Mouse (Mus musculus) midbrain, embryonic 14.5 days (tissue): ENCODE results near the gene Rnf217. TPM values are rescaled to one million over a fixed set of nuclear protein-coding genes. Genes with fewer than 3 reads are reported as not detected.

Source experiments
- ATAC-seq: fragments of 200-750 bp; cut with Nextera tagmentation; 2 replicates; pipeline ENCODE4 v1.8.0; 2017; ENCODE audit warnings: moderate number of reproducible peaks, moderate library complexity; ENCODE audit not compliant: low FRiP score, low TSS enrichment
- DNase-seq: peaks from one replicate; pipeline ENCODE4 v3.0.0-alpha.2; 2015
- H3K27ac ChIP-seq: fragments of 300-500 bp; sonication (generic); replicated peaks from 2 replicates; pipeline ENCODE4 v1.5.1; 2014; ENCODE audit warnings: mild to moderate bottlenecking, low read depth, low read length, moderate library complexity
- H3K27me3 ChIP-seq: fragments of 300-500 bp; sonication (generic); 2 replicates; pipeline ENCODE4 v1.6.1; 2014; ENCODE audit warnings: low read length, control low read depth, mixed read lengths; ENCODE audit not compliant: control insufficient read depth, insufficient read depth
- H3K36me3 ChIP-seq: fragments of 300-500 bp; sonication (generic); 2 replicates; pipeline ENCODE4 v1.6.1; 2014; ENCODE audit warnings: low read length, control low read depth; ENCODE audit not compliant: control insufficient read depth, insufficient read depth
- H3K4me1 ChIP-seq: fragments of 300-500 bp; sonication (generic); 2 replicates; pipeline ENCODE4 v1.6.1; 2014; ENCODE audit warnings: mild to moderate bottlenecking, antibody characterized with exemption, low read length, control low read depth; ENCODE audit not compliant: control insufficient read depth, insufficient read depth
- H3K4me2 ChIP-seq: fragments of 300-500 bp; sonication (generic); 2 replicates; pipeline ENCODE4 v1.6.1; 2014; ENCODE audit warnings: mild to moderate bottlenecking, low read length, moderate library complexity
- H3K4me3 ChIP-seq: fragments of 300-500 bp; sonication (generic); replicated peaks from 2 replicates; pipeline ENCODE4 v1.5.1; 2014; ENCODE audit warnings: low read depth, low read length
- H3K9ac ChIP-seq: fragments of 300-500 bp; sonication (generic); replicated peaks from 2 replicates; pipeline ENCODE4 v1.6.1; 2014; ENCODE audit warnings: mild to moderate bottlenecking, low read length, moderate library complexity
- H3K9me3 ChIP-seq: fragments of 300-500 bp; sonication (generic); 2 replicates; pipeline ENCODE4 v1.6.1; 2016; ENCODE audit warnings: low read length, control low read depth, mixed read lengths; ENCODE audit not compliant: control insufficient read depth
- WGBS: fragments of 180-500 bp; shearing (Covaris S2); extraction: QIAGEN DNeasy Blood & Tissue Kit; methylation state at CpG from one replicate; pipeline ENCODE4 v1.1.7; 2014; 5-methylcytosine and 5-hydroxymethylcytosine counted together
- polyA plus RNA-seq: library from polyadenylated mRNA; unstranded; fragments of >200 nt; fragmentation: Nextera tagmentation; extraction: Ambion mirVana; gene quantifications from 2 replicates; pipeline ENCODE4 v1.2.1, GENCODE M21; 2014

The Rnf217 gene
- polyA plus RNA-seq, 1 experiment from 2014 or later = 2.9 TPM

DNA sequence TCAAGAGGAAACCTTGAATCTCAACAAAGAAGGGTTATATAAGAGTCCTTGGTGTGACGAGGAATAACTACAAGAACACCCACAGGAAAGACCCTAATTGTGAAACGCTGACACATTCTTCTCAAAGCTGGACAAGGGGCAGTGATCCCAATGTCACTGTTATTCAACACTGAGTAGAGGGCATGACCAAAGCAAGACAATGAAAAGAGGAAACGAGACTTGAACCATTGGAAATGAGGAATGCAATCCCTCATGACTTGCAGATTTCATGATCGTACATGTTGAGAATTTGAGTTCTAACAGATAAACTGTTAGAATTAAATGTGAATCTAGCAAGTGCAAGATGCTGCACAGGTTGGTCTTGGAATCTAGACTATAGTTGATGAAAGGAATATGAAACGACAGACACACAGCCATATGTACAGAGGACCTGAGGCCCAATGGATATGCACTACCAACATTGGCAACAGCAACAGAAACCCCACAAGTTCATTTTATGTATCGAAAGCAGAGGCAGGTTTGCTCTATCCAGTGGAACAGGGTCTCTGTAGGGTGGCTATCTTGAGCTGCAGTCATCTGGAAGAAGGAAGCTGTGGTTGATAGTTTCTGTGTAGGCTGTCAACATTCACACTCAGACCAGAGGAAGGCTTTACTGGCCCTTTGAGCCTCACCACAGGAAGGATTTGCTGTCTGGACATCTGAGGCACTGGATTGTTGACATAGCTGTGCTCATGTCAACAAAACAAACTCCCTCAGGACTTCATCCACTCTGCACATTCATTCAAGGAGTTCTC is 64.6 kb downstream of the Rnf217 start:
- no peaks in the 10 kb centered on the region for H3K36me3 ChIP-seq
- no peaks in the 10 kb centered on the region for H3K9me3 ChIP-seq
- ATAC-seq (no peak), DNase-seq (no peak)
- no peak overlapping the region for H3K4me3 ChIP-seq
- H3K4me1 ChIP-seq = no peaks in the 10 kb centered on the region
- H3K27ac ChIP-seq = no peak overlapping the region
- H3K27me3 ChIP-seq = no peaks in the 10 kb centered on the region
- no peak overlapping the region for H3K4me2 ChIP-seq
- no peak overlapping the region for H3K9ac ChIP-seq
- WGBS = 88% methylated on average over 6 of the region's 6 CpGs

DNA sequence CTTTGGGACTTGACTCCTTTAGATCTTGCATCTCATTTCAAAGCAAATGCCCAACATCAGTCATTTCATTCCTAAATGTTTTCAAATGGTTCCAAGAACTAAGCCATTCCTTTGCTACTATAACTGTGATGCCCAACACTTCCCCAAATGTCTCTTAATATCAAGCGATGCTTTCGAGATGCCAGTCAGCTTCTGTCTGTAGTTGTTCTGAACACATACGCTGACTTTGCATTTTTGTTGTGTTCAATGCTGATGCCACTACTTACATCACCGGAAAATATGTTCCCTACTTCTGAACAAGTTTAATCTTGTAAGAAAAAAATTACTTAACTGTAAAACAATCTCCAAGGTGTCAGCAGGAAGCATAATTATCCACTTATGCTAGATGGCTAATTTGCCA is 68.5 kb downstream of the Rnf217 start:
- Histone ChIP-seq H3K4me1 (no peaks in the 10 kb centered on the region), H3K4me2 (no peak overlapping the region), H3K27me3 (no peaks in the 10 kb centered on the region), H3K9me3 (no peaks in the 10 kb centered on the region), H3K36me3 (no peaks in the 10 kb centered on the region), H3K27ac (no peak overlapping the region), H3K4me3 (no peak overlapping the region), H3K9ac (no peak overlapping the region)
- DNase-seq = no peak
- no peak for ATAC-seq
- 95% methylated on average over 4 of the region's 4 CpGs for WGBS

DNA sequence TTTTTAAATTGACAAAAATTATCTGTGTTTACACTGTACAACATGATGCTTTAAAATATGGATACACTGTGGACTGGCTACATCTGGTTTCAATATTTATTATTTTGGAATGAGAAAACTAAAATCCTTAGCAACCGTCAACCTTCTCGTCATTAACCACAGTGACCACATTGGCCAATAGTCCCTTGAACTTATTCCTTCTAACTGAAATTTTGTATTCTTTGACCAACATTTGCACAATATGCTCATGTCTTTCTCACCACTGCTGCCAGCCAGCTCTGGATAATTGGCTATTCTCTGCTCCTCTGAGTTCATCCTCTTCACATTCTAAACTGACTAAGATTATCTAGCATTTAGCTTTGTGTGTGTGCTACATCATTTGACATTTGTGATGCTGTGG is 69.6 kb downstream of the Rnf217 start:
- H3K27me3 ChIP-seq = no peaks in the 10 kb centered on the region
- ATAC-seq (no peak), DNase-seq (no peak)
- no peaks in the 10 kb centered on the region for H3K9me3 ChIP-seq
- H3K4me1 ChIP-seq = no peaks in the 10 kb centered on the region
- no peak overlapping the region for H3K27ac ChIP-seq
- no peak overlapping the region for H3K4me3 ChIP-seq
- no peak overlapping the region for H3K9ac ChIP-seq
- H3K36me3 ChIP-seq = no peaks in the 10 kb centered on the region
- 90% methylated on average over 2 of the region's 2 CpGs for WGBS
- no peak overlapping the region for H3K4me2 ChIP-seq

DNA sequence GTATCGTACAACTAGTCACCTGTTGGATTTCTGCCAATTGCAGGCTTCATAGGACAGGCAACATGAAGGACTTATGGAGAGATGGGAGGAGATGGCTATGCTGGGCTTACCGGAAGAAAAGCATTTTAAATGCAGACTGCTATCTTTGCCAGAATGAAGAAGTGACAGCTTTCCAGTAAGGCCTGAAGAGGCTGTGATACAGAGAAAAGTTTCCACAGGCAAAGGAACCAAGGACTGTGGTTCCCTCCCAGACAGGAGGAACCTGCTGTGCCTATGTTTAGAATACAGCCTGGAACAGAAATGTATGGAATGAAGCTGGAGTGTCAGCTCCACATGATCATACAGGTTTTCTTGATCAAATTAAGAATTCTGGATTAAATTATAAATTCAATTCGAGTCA is 70.3 kb downstream of the Rnf217 start:
- Histone ChIP-seq H3K9me3 (no peaks in the 10 kb centered on the region), H3K27ac (no peak overlapping the region), H3K27me3 (no peaks in the 10 kb centered on the region), H3K4me1 (no peaks in the 10 kb centered on the region), H3K36me3 (no peaks in the 10 kb centered on the region), H3K9ac (no peak overlapping the region), H3K4me3 (no peak overlapping the region), H3K4me2 (no peak overlapping the region)
- ATAC-seq = no peak
- no peak for DNase-seq
- WGBS = 85% methylated on average over 3 of the region's 3 CpGs

DNA sequence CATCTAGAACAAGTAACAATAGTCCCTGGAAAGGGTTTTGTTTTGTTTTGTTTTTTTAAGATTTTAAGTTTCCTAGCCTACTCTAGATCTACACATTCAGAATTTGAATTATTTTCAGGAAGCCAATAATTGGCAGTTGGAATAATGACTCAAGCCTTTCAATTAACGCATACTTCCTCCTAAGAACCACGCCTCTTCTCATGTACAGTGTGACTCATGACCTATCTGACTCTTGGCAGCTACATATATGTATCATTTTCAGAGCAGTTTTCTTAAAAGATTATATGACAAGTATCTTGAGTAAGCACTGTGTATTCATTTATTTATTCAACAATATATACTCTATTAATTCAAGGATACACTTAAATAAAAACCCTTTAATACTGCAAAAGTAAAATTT is 70.7 kb downstream of the Rnf217 start:
- Histone ChIP-seq H3K36me3 (no peaks in the 10 kb centered on the region; the same call in 1 of the 2 replicates), H3K4me3 (no peak overlapping the region), H3K27me3 (no peaks in the 10 kb centered on the region), H3K4me1 (no peaks in the 10 kb centered on the region), H3K9me3 (no peaks in the 10 kb centered on the region), H3K9ac (no peak overlapping the region), H3K4me2 (no peak overlapping the region), H3K27ac (no peak overlapping the region)
- ATAC-seq = no peak
- DNase-seq = no peak
- WGBS = 96% methylated on average over 2 of the region's 2 CpGs

DNA sequence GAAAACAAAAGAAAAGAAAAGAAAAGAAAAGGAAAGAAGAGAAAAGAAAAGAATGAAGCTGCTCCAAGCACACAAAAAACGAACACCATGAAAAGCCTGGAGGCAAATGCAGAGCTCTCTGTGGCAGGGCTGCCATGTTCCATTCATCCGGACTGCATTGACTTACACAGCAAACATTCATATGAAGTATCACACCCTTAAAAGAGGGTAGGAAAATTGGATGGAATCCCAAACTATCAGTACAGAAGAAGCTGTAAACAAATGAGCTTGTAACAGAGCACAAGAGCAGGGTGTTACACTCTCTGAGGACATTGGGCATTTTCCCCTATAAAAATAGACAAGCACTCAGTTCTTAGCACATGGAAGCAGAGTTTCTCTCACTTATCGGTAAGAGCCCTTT is 71.8 kb downstream of the Rnf217 start:
- WGBS = 63% methylated on average over 3 of the region's 3 CpGs
- no peak for DNase-seq
- no peaks in the 10 kb centered on the region for H3K27me3 ChIP-seq
- no peak for ATAC-seq
- no peaks in the 10 kb centered on the region; the same call in 1 of the 2 replicates for H3K36me3 ChIP-seq
- H3K4me1 ChIP-seq = no peaks in the 10 kb centered on the region
- H3K9me3 ChIP-seq = no peaks in the 10 kb centered on the region
- no peak overlapping the region for H3K9ac ChIP-seq
- no peak overlapping the region for H3K27ac ChIP-seq
- no peak overlapping the region for H3K4me3 ChIP-seq
- no peak overlapping the region for H3K4me2 ChIP-seq

DNA sequence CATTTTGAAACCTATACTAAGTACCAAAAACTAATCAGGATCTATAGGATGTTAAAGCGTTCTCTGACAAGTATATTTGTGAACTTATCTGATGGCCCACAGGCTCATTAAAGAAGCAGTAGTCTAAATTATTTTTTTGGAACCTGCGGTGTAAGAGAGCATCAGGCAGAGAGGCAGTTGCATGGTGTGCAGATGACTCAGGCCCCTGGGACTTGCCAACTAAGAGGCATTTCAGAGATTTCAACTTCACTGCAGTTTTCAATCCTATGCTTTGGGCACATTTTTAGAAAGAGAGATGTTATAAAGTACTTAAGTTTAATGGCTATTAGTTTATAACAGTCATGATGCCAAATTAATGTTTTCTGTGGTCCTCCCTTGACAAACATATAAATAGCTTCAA is 73.9 kb downstream of the Rnf217 start:
- Histone ChIP-seq H3K4me2 (no peak overlapping the region), H3K4me3 (no peak overlapping the region), H3K36me3 (no peaks in the 10 kb centered on the region; the same call in 1 of the 2 replicates), H3K9ac (no peak overlapping the region), H3K27ac (no peak overlapping the region), H3K9me3 (no peaks in the 10 kb centered on the region), H3K4me1 (no peaks in the 10 kb centered on the region), H3K27me3 (no peaks in the 10 kb centered on the region)
- ATAC-seq = no peak
- 91% methylated on average over 2 of the region's 2 CpGs for WGBS
- no peak for DNase-seq

DNA sequence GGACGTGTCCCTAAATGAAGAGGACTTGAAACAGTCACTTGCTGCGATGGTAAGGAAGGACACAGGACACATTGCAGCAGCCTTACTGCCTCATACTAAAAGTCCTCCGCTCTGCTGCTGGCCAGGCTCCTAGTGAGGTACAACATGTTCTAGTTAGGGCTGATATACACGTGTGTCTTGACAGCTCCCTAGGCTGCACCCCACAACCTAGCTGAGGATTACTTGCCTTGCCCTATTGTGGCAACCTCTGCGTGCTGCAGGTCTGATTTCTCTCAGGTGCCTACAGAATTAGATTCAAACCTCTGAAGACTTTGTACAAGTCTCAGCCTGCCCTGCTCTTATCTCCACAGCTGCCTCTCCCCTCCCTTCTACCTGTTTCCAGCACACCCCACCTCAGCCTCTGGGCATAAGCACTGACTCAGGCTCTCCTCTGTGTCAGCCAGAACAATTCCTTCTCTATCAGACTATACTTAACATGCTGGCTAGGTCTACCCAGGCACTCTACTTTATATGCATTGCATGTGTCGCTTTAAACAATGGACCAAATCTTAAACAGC is 75.6 kb downstream of the Rnf217 start:
- no peaks in the 10 kb centered on the region for H3K9me3 ChIP-seq
- H3K27me3 ChIP-seq = no peaks in the 10 kb centered on the region
- no peak for DNase-seq
- 91% methylated on average over 6 of the region's 6 CpGs for WGBS
- no peak overlapping the region for H3K27ac ChIP-seq
- no peak overlapping the region for H3K4me2 ChIP-seq
- no peak overlapping the region for H3K4me3 ChIP-seq
- H3K4me1 ChIP-seq = peaks cover 3% of the 10 kb centered on the region
- no peak for ATAC-seq
- H3K9ac ChIP-seq = no peak overlapping the region
- no peaks in the 10 kb centered on the region; the same call in 1 of the 2 replicates for H3K36me3 ChIP-seq

DNA sequence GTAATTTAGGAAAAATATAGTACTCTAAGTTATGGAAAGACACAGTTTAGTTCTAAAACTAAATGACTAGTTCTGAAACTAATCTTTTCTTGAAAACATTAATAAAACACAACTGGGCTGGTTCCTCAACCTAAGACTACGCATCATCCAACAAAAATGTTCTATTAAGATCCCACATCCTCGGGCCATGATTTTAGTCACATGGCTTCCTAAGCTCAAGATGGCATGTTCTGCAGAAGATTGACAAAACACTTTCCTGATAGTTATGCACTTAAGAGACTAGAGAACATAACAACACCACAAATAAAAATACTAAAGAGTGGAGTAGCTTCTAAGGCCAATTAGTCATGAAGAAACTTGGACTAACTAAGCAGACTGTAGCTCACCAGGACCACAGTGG is 76.2 kb downstream of the Rnf217 start:
- H3K36me3 ChIP-seq = no peaks in the 10 kb centered on the region; the same call in 1 of the 2 replicates
- H3K4me2 ChIP-seq = no peak overlapping the region
- WGBS = 91% methylated on average over 2 of the region's 2 CpGs
- no peaks in the 10 kb centered on the region for H3K27me3 ChIP-seq
- no peak overlapping the region for H3K27ac ChIP-seq
- DNase-seq (no peak), ATAC-seq (no peak)
- no peak overlapping the region for H3K9ac ChIP-seq
- no peak overlapping the region for H3K4me3 ChIP-seq
- peaks cover 5% of the 10 kb centered on the region for H3K4me1 ChIP-seq
- no peaks in the 10 kb centered on the region for H3K9me3 ChIP-seq
